Mouse (Mus musculus): ENCODE results near the gene Immp2l. TPM values are rescaled to one million over a fixed set of nuclear protein-coding genes. Genes with fewer than 3 reads are reported as not detected.
"Not testable (repeated sequence)": the region's sequence is repeated elsewhere in the genome, so short reads cannot be mapped to it uniquely, and the experiment has no call there.

The Immp2l gene
- polyA plus RNA-seq, 1 experiment, result 9.6 TPM

DNA sequence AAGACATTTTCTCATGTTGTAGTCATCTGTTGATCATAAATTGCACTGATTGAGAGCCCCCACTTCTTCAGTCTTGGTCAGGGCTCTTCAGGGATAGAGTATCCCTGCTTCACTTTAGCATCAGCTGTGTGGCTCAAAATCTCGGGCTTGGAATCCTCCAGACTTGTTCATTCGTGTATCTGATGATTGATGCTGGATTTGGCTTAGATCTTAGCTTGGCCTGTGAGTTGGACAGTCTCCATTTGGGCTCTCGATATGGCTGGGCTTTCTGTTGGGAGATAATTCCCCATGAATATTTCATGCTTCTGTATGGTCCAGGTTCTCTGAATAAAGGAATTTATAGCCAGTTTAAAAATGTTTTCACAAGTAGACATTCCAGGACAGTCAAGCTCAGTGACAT lies 739.5 kb downstream of the Immp2l start:
- H3K79me2 ChIP-seq (ENCODE audit: control insufficient read depth, insufficient read depth), result no peaks in the 10 kb centered on the region
- H3K4me2 ChIP-seq (ENCODE audit: low read depth), result no peak overlapping the region
- H3K4me3 ChIP-seq, result no peak overlapping the region
- no peak for TF ChIP-seq MYOD1 (IDR thresholded peaks at IDR 0.05; ENCODE audit: control insufficient read depth in 1 of 3, insufficient read length in 2 of 3, low read depth in 2 of 3)
- TF ChIP-seq TCF3 (IDR thresholded peaks at IDR 0.05; ENCODE audit: insufficient read length, low read depth), result no peak
- TF ChIP-seq USF1 (IDR thresholded peaks at IDR 0.05; ENCODE audit: low read depth), result no peak
- no peak for TF ChIP-seq POLR2AphosphoS2 (IDR thresholded peaks at IDR 0.05; ENCODE audit: insufficient read length, low read depth)
- TF ChIP-seq CEBPB (IDR thresholded peaks at IDR 0.05; ENCODE audit: insufficient read depth, poor library complexity, severe bottlenecking), result no peak
- no peak for TF ChIP-seq POLR2A (IDR thresholded peaks at IDR 0.05; ENCODE audit: insufficient read length, low read depth)
- TF ChIP-seq SRF (IDR thresholded peaks at IDR 0.05; ENCODE audit: control insufficient read depth, insufficient read length, low read depth), result no peak
- TF ChIP-seq REST (IDR thresholded peaks at IDR 0.05; ENCODE audit: insufficient read depth, insufficient read length), result no peak
- TF ChIP-seq E2F4 (IDR thresholded peaks at IDR 0.05; ENCODE audit: insufficient read depth), result no peak
- TF ChIP-seq TCF12 (IDR thresholded peaks at IDR 0.05; ENCODE audit: insufficient read depth, poor library complexity, severe bottlenecking), result no peak
- no peak for TF ChIP-seq MAX (IDR thresholded peaks at IDR 0.05; ENCODE audit: low read depth)
- no peak for TF ChIP-seq MYOG (IDR thresholded peaks at IDR 0.05; ENCODE audit: control insufficient read depth in 1 of 3, insufficient read depth in 1 of 3, insufficient read length in 2 of 3, low read depth in 2 of 3)
- no peaks in the 10 kb centered on the region for H3K27me3 ChIP-seq (ENCODE audit: control insufficient read depth, insufficient read depth, insufficient read length)
- no peaks in the 10 kb centered on the region for H3K36me3 ChIP-seq (ENCODE audit: control insufficient read depth, insufficient read depth)
- H3ac ChIP-seq (ENCODE audit: control insufficient read depth, insufficient read length), result no peak overlapping the region

DNA sequence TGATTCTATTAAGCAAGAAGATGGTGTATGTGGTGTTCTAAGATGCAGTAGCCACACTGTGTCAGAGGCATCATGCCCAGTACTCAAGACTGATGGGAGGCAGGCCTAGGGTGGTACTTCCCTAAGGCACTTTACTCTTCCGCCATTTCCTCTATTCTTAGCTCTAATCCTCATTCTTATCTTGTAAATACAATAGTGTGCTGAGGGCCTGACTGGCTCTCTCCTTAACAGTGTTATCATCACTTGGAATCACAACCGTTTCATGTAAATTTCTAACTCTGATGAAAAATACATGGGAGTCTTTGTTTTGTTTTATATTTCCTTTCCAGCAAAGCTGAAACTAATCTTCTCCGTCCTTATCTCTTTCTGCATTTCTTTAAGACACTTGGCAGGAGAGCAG lies 750.1 kb downstream of the Immp2l start:
- Histone ChIP-seq H3K79me2 (ENCODE audit: control insufficient read depth, insufficient read depth) (no peaks in the 10 kb centered on the region), H3K36me3 (ENCODE audit: control insufficient read depth, insufficient read depth) (no peaks in the 10 kb centered on the region), H3K4me3 (no peak overlapping the region), H3K4me2 (ENCODE audit: low read depth) (no peak overlapping the region), H3K27me3 (ENCODE audit: control insufficient read depth, insufficient read depth, insufficient read length) (no peaks in the 10 kb centered on the region), H3ac (ENCODE audit: control insufficient read depth, insufficient read length) (no peak overlapping the region)
- TF ChIP-seq SRF (IDR thresholded peaks at IDR 0.05; ENCODE audit: control insufficient read depth, insufficient read length, low read depth), result no peak
- TF ChIP-seq POLR2A (IDR thresholded peaks at IDR 0.05; ENCODE audit: insufficient read length, low read depth), result no peak
- TF ChIP-seq POLR2AphosphoS2 (IDR thresholded peaks at IDR 0.05; ENCODE audit: insufficient read length, low read depth), result no peak
- TF ChIP-seq MAX (IDR thresholded peaks at IDR 0.05; ENCODE audit: low read depth), result no peak
- no peak for TF ChIP-seq CEBPB (IDR thresholded peaks at IDR 0.05; ENCODE audit: insufficient read depth, poor library complexity, severe bottlenecking)
- no peak for TF ChIP-seq TCF12 (IDR thresholded peaks at IDR 0.05; ENCODE audit: insufficient read depth, poor library complexity, severe bottlenecking)
- TF ChIP-seq USF1 (IDR thresholded peaks at IDR 0.05; ENCODE audit: low read depth), result no peak
- no peak for TF ChIP-seq REST (IDR thresholded peaks at IDR 0.05; ENCODE audit: insufficient read depth, insufficient read length)
- no peak for TF ChIP-seq TCF3 (IDR thresholded peaks at IDR 0.05; ENCODE audit: insufficient read length, low read depth)
- TF ChIP-seq E2F4 (IDR thresholded peaks at IDR 0.05; ENCODE audit: insufficient read depth), result no peak
- TF ChIP-seq MYOG (IDR thresholded peaks at IDR 0.05; ENCODE audit: control insufficient read depth in 1 of 3, insufficient read depth in 1 of 3, insufficient read length in 2 of 3, low read depth in 2 of 3), result no peak

DNA sequence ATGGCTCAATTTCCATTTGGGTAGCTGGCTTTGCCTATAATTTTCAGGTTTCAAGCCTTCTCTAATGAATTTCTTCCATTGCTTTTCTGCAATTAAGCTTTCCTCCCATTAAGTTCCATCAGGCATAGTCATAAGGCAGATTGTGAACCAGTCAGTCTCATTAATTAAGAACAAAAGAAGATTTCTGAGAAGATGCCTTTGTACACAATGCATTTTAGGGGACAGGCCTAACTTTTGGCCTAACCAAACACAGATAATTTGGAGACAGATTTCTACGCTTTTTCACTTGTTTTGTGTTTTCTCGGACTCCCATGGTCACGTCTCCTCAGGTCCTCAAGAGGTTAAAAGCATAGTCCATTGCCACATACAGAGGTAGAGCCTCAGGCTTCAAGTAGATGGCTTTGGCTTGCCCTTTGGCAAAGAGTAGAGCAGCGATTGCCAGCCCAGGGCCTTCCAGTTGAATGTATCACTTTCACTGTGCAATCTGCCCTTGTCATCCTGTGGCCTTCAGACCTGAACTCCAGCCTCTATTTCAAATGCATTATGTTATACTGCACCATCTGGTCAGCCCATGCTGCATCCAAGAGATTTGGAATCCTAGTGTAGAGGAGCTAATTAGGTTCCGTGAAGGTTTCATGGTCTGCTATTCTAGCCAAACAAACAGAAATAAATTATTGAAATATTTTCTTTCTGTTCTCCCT lies 750.9 kb downstream of the Immp2l start:
- TF ChIP-seq POLR2AphosphoS2 (IDR thresholded peaks at IDR 0.05; ENCODE audit: insufficient read length, low read depth), result no peak
- TF ChIP-seq TCF12 (IDR thresholded peaks at IDR 0.05; ENCODE audit: insufficient read depth, poor library complexity, severe bottlenecking), result no peak
- TF ChIP-seq POLR2A (IDR thresholded peaks at IDR 0.05; ENCODE audit: insufficient read length, low read depth), result no peak
- TF ChIP-seq USF1 (IDR thresholded peaks at IDR 0.05; ENCODE audit: low read depth), result no peak
- TF ChIP-seq MYOD1 (IDR thresholded peaks at IDR 0.05; ENCODE audit: control insufficient read depth in 1 of 3, insufficient read length in 2 of 3, low read depth in 2 of 3), result no peak
- no peak for TF ChIP-seq E2F4 (IDR thresholded peaks at IDR 0.05; ENCODE audit: insufficient read depth)
- TF ChIP-seq CEBPB (IDR thresholded peaks at IDR 0.05; ENCODE audit: insufficient read depth, poor library complexity, severe bottlenecking), result no peak
- no peak for TF ChIP-seq SRF (IDR thresholded peaks at IDR 0.05; ENCODE audit: control insufficient read depth, insufficient read length, low read depth)
- TF ChIP-seq REST (IDR thresholded peaks at IDR 0.05; ENCODE audit: insufficient read depth, insufficient read length), result no peak
- Histone ChIP-seq H3K27me3 (ENCODE audit: control insufficient read depth, insufficient read depth, insufficient read length) (no peaks in the 10 kb centered on the region), H3K4me2 (ENCODE audit: low read depth) (no peak overlapping the region), H3K79me2 (ENCODE audit: control insufficient read depth, insufficient read depth) (no peaks in the 10 kb centered on the region), H3ac (ENCODE audit: control insufficient read depth, insufficient read length) (no peak overlapping the region), H3K4me3 (no peak overlapping the region), H3K36me3 (ENCODE audit: control insufficient read depth, insufficient read depth) (no peaks in the 10 kb centered on the region)

DNA sequence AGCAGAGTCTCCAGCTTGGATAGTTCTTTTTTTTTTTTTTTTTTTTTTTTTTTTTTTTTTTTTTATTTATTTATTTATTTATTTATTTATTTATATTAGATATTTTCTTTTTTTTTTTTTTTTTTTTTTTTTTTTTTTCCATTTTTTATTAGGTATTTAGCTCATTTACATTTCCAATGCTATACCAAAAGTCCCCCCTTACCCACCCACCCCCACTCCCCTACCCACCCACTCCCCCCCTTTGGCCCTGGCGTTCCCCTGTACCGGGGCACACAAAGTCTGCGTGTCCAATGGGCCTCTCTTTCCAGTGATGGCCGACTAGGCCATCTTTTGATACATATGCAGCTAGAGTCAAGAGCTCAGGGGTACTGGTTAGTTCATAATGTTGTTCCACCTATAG lies 753.9 kb downstream of the Immp2l start:
- H3K4me3 ChIP-seq; H3ac ChIP-seq (ENCODE audit: control insufficient read depth, insufficient read length); H3K4me2 ChIP-seq (ENCODE audit: low read depth); H3K27me3 ChIP-seq (ENCODE audit: control insufficient read depth, insufficient read depth, insufficient read length); H3K36me3 ChIP-seq (ENCODE audit: control insufficient read depth, insufficient read depth); H3K79me2 ChIP-seq (ENCODE audit: control insufficient read depth, insufficient read depth): not testable (repeated sequence)

DNA sequence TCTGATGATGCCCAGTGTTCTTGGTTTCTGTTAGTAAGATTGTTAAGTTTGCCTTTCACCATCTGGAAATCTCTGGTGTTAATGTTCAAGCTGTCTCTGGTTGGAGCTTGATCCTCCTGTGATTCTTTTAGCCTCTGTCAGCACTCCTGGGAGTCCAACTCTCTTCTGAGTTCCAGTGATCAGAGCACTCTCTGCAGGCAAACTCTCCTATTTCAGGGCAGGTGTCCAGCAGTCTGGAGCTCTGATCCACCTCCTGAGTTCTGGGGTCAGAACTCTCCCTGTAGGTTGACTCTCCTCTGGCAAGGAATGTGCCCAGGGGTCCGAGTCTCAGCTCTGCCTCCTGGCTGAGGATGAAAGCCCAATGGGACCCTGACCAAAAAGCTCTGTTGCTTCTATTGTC lies 769.8 kb downstream of the Immp2l start:
- H3ac ChIP-seq (ENCODE audit: control insufficient read depth, insufficient read length); H3K4me3 ChIP-seq; H3K4me2 ChIP-seq (ENCODE audit: low read depth); H3K79me2 ChIP-seq (ENCODE audit: control insufficient read depth, insufficient read depth); H3K27me3 ChIP-seq (ENCODE audit: control insufficient read depth, insufficient read depth, insufficient read length); H3K36me3 ChIP-seq (ENCODE audit: control insufficient read depth, insufficient read depth): not testable (repeated sequence)

Data from myocyte (in vitro differentiated cells).